Mouse (Mus musculus) heart, embryonic 12.5 days (tissue): Measurements from ENCODE around the gene Cwc27. TPM values are rescaled to one million over a fixed set of nuclear protein-coding genes. Genes with fewer than 3 reads are reported as not detected.
A peak's percentile ranks its signal among the peaks of the same experiment; 100 is the strongest.

Experiments used
- ATAC-seq: fragments of 200-750 bp; cut with Nextera tagmentation; 2 replicates; pipeline ENCODE4 v1.8.0; 2017; ENCODE audit warnings: moderate TSS enrichment, moderate library complexity; ENCODE audit not compliant: insufficient number of reproducible peaks, low FRiP score
- H3K27ac ChIP-seq: fragments of 300-500 bp; sonication (generic); 2 replicates; pipeline ENCODE4 v1.5.1; 2016; ENCODE audit warnings: mild to moderate bottlenecking, moderate library complexity; ENCODE audit not compliant: poor library complexity, severe bottlenecking
- H3K27me3 ChIP-seq: fragments of 300-500 bp; sonication (generic); replicated peaks from 2 replicates; pipeline ENCODE4 v1.6.1; 2016; ENCODE audit warnings: mild to moderate bottlenecking, moderate library complexity
- H3K36me3 ChIP-seq: fragments of 300-500 bp; sonication (generic); 2 replicates; pipeline ENCODE4 v1.6.1; 2016; ENCODE audit warnings: mild to moderate bottlenecking, moderate library complexity
- H3K4me1 ChIP-seq: fragments of 300-500 bp; sonication (generic); replicated peaks from 2 replicates; pipeline ENCODE4 v1.6.1; 2016; ENCODE audit warnings: mild to moderate bottlenecking
- H3K4me2 ChIP-seq: fragments of 300-500 bp; sonication (generic); 2 replicates; pipeline ENCODE4 v1.6.1; 2016; ENCODE audit warnings: mild to moderate bottlenecking, moderate library complexity
- H3K4me3 ChIP-seq: fragments of 300-500 bp; sonication (generic); 2 replicates; pipeline ENCODE4 v1.5.1; 2016; ENCODE audit warnings: mild to moderate bottlenecking
- H3K9ac ChIP-seq: fragments of 300-500 bp; sonication (generic); 2 replicates; pipeline ENCODE4 v1.6.1; 2016; ENCODE audit warnings: mild to moderate bottlenecking, moderate library complexity
- H3K9me3 ChIP-seq: fragments of 300-500 bp; sonication (generic); replicated peaks from 2 replicates; pipeline ENCODE4 v1.6.1; 2016; ENCODE audit warnings: mild to moderate bottlenecking, moderate library complexity
- WGBS: fragments of 180-500 bp; shearing (Covaris S2); methylation state at CpG from one replicate; pipeline ENCODE4 v1.1.7; 2016; 5-methylcytosine and 5-hydroxymethylcytosine counted together
- polyA plus RNA-seq: library from polyadenylated mRNA; unstranded; fragments of >200 nt; fragmentation: Nextera tagmentation; extraction: Ambion mirVana; gene quantifications from 2 replicates; pipeline ENCODE4 v1.2.1, GENCODE M21; 2016

Gene Cwc27
- polyA plus RNA-seq, 1 experiment from 2014 or later = 22.3 TPM

GRCm38 (mm10) chr13:104779104-104779670, 37.8 kb downstream of the Cwc27 start:
- no peak overlapping the region for H3K27ac ChIP-seq
- H3K9ac ChIP-seq = no peak overlapping the region
- H3K27me3 ChIP-seq = no peaks in the 10 kb centered on the region
- peaks cover 4% of the 10 kb centered on the region; the same call in 1 of the 2 replicates for H3K9me3 ChIP-seq
- no peaks in the 10 kb centered on the region for H3K4me1 ChIP-seq
- no peak for ATAC-seq
- H3K36me3 ChIP-seq = peaks cover 18% of the 10 kb centered on the region
- no peak overlapping the region for H3K4me3 ChIP-seq
- 64% methylated on average over 1 of the region's 1 CpGs for WGBS
- H3K4me2 ChIP-seq = no peak overlapping the region

DNA sequence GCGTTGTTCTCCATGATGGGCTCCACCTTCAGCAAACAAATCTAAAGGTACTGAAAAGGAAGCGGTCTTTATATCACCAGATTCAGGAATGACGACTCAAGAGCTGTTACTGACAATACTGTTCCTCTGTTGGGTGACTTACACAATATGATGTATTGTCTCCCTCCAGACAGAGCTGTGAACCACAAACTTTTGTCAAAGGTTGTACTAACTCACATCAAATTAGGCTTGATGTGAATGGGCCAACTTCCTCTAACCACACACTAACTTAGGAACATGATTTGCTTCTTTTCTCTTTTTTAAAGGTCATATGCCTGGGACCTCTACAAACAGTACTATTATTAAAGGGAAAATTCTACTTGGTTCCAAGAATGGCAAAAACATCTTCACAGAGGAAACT, 53.7 kb downstream of the Cwc27 start:
- H3K27ac ChIP-seq = no peak overlapping the region
- no peak overlapping the region for H3K9ac ChIP-seq
- no peaks in the 10 kb centered on the region for H3K9me3 ChIP-seq
- ATAC-seq = no peak
- no peak overlapping the region for H3K4me2 ChIP-seq
- H3K4me3 ChIP-seq = no peak overlapping the region
- H3K4me1 ChIP-seq = 0 out of 2 replicates have a peak, but pooled peaks cover 4% of the 10 kb centered on the region
- WGBS = 79% methylated on average over 3 of the region's 3 CpGs
- no peaks in the 10 kb centered on the region for H3K36me3 ChIP-seq
- H3K27me3 ChIP-seq = no peaks in the 10 kb centered on the region

- H3K9me3 ChIP-seq = no peaks in the 10 kb centered on the region
- no peaks in the 10 kb centered on the region for H3K36me3 ChIP-seq
- 0 out of 2 replicates have a peak, but pooled peaks cover 4% of the 10 kb centered on the region for H3K4me1 ChIP-seq
- 91% methylated on average over 4 of the region's 4 CpGs for WGBS
- H3K9ac ChIP-seq = no peak overlapping the region
- ATAC-seq = no peak
- H3K4me3 ChIP-seq = no peak overlapping the region
- no peaks in the 10 kb centered on the region for H3K27me3 ChIP-seq
- H3K27ac ChIP-seq = no peak overlapping the region
- no peak overlapping the region for H3K4me2 ChIP-seq
Observed at GRCm38 (mm10) chr13:104762401-104762800, 54.5 kb downstream of the Cwc27 start.

DNA sequence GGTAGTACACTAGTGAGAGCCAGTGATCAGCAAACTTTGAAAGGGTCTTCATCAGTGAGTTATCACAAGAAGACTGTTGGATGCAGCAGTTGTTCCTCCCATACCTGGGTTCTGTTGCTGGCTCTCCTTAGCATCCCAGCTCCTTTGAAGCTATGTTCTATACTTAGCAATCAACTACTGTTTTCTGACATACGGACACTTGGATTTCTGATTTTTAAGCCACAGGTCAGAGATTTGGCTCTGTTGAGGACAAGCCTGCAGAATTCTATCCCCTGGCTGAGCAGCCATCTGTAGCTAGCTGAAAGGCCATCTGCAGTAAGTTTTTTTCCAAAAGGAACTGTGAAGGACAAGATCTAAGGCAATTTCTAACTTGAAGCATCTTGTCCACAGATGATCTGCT, 57.6 kb downstream of the Cwc27 start:
- Histone ChIP-seq H3K36me3 (no peaks in the 10 kb centered on the region), H3K9ac (no peak overlapping the region), H3K4me2 (no peak overlapping the region), H3K27me3 (no peaks in the 10 kb centered on the region), H3K4me1 (no peaks in the 10 kb centered on the region), H3K4me3 (no peak overlapping the region), H3K27ac (no peak overlapping the region), H3K9me3 (no peaks in the 10 kb centered on the region)
- 73% methylated on average over 1 of the region's 1 CpGs for WGBS
- no peak for ATAC-seq

DNA sequence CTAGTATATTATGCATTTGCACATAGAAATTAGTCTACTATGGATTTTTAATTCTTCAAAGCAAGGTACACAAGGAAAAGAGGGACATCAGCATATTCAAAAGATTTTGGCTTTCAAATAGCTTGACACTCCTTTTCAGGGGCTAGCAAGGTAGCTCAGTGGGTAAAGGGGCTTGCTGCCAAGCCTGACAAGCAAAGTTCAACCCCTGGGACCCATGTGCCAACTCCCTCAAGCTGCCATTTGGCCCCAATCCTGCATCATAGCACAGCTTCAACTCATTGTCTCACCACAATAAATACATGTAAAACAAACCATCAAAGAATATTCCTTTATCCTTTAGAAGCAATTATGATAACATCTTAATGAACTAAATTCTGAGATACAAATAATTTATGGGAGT, 69.9 kb downstream of the Cwc27 start:
- H3K27ac ChIP-seq = no peak overlapping the region
- no peak overlapping the region for H3K9ac ChIP-seq
- no peaks in the 10 kb centered on the region for H3K36me3 ChIP-seq
- no peak overlapping the region for H3K4me3 ChIP-seq
- no peak overlapping the region for H3K4me2 ChIP-seq
- H3K9me3 ChIP-seq = no peaks in the 10 kb centered on the region
- peaks cover 2% of the 10 kb centered on the region; the same call in 1 of the 2 replicates for H3K4me1 ChIP-seq
- H3K27me3 ChIP-seq = no peaks in the 10 kb centered on the region
- ATAC-seq = no peak

- H3K4me1 ChIP-seq = 0 out of 2 replicates have a peak, but pooled peaks cover 2% of the 10 kb centered on the region
- no peak overlapping the region for H3K4me2 ChIP-seq
- H3K27me3 ChIP-seq = no peaks in the 10 kb centered on the region
- no peak overlapping the region for H3K4me3 ChIP-seq
- ATAC-seq = no peak
- H3K27ac ChIP-seq = no peak overlapping the region
- H3K9ac ChIP-seq = no peak overlapping the region
- no peaks in the 10 kb centered on the region for H3K9me3 ChIP-seq
- H3K36me3 ChIP-seq = no peaks in the 10 kb centered on the region
- 91% methylated on average over 4 of the region's 4 CpGs for WGBS
Observed at GRCm38 (mm10) chr13:104742866-104743265, 74.1 kb downstream of the Cwc27 start.

GRCm38 (mm10) chr13:104729261-104730046, 87.5 kb downstream of the Cwc27 start:
- WGBS = 44% methylated on average over 3 of the region's 3 CpGs
- H3K4me2 ChIP-seq = no peak overlapping the region
- ATAC-seq = no peak

GRCm38 (mm10) chr13:104727681-104728080, 89.3 kb downstream of the Cwc27 start:
- ATAC-seq = no peak
- 67% methylated on average over 2 of the region's 2 CpGs for WGBS

More at GRCm38 (mm10) chr13:104729261-104730046, 87.5 kb downstream of the Cwc27 start:
- no peak overlapping the region for H3K9ac ChIP-seq
- no peak overlapping the region for H3K4me3 ChIP-seq
- H3K9me3 ChIP-seq = no peaks in the 10 kb centered on the region
- peaks cover 11% of the 10 kb centered on the region for H3K36me3 ChIP-seq
- no peaks in the 10 kb centered on the region; the same call in 1 of the 2 replicates for H3K4me1 ChIP-seq
- no peaks in the 10 kb centered on the region for H3K27me3 ChIP-seq
- H3K27ac ChIP-seq = no peak overlapping the region

DNA sequence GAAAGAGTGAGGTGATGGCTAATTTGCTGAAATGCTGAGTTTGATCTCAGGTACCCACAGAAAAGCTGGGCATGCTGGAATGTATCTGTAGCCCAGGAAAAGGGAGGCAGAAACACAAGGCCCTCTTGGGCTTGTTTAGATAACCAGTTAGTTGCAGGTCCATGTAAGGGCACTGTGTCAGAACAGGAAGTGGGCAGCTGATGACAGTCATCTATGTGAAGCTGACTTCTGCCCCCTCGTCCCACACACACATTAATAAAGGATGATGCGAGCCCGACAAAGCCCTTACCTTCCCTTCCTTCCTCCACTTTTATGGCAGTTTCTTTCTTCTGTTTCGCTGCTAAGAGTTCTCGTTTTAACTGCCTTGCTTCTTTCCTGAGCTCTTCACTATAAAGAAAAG, 96.8 kb downstream of the Cwc27 start:
- H3K9me3 ChIP-seq = no peaks in the 10 kb centered on the region
- H3K4me3 ChIP-seq = no peak overlapping the region
- no peak overlapping the region for H3K9ac ChIP-seq
- no peaks in the 10 kb centered on the region for H3K27me3 ChIP-seq
- no peak for ATAC-seq
- peak overlapping the region; percentile 21; the same call in 1 of the 2 replicates for H3K27ac ChIP-seq
- H3K4me1 ChIP-seq = 0 out of 2 replicates have a peak, but pooled peaks cover 4% of the 10 kb centered on the region
- 55% methylated on average over 5 of the region's 5 CpGs for WGBS
- no peak overlapping the region for H3K4me2 ChIP-seq
- peaks cover 3% of the 10 kb centered on the region; the same call in 1 of the 2 replicates for H3K36me3 ChIP-seq

More at GRCm38 (mm10) chr13:104727681-104728080, 89.3 kb downstream of the Cwc27 start:
- Histone ChIP-seq H3K9me3 (no peaks in the 10 kb centered on the region), H3K4me3 (no peak overlapping the region), H3K36me3 (peaks cover 11% of the 10 kb centered on the region), H3K27ac (no peak overlapping the region), H3K4me2 (no peak overlapping the region), H3K27me3 (no peaks in the 10 kb centered on the region), H3K4me1 (no peaks in the 10 kb centered on the region; the same call in 1 of the 2 replicates), H3K9ac (no peak overlapping the region)

GRCm38 (mm10) chr13:104694612-104695355, 122.2 kb downstream of the Cwc27 start:
- no peaks in the 10 kb centered on the region for H3K36me3 ChIP-seq
- no peaks in the 10 kb centered on the region for H3K27me3 ChIP-seq
- no peak overlapping the region for H3K4me3 ChIP-seq
- H3K9ac ChIP-seq = no peak overlapping the region
- 33% methylated on average over 6 of the region's 6 CpGs for WGBS
- peak overlapping the region; percentile 91 for H3K27ac ChIP-seq
- H3K9me3 ChIP-seq = no peaks in the 10 kb centered on the region
- H3K4me2 ChIP-seq = peak overlapping the region; percentile 23; the same call in 1 of the 2 replicates
- ATAC-seq = peak; percentile 90
- peaks cover 26% of the 10 kb centered on the region for H3K4me1 ChIP-seq

DNA sequence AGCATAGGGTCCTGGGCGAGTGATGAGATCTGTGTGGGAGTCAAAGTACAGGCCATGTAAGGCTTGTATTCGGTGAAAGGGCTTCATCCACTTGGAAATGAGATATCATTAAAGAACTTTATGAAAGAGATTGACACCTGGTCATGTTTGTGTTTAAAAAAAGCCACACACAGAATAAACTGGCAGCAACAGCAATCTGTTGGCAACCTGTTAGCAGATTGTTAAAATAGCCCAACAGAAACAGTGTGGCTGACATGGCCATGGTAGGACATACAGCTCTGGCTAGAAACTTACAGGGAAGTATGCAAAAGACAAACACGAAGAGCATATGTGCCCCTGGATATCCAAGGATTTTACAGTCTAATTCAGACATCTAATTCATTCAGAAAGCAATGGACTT, 124.2 kb downstream of the Cwc27 start:
- H3K4me2 ChIP-seq = no peak overlapping the region
- H3K9me3 ChIP-seq = no peaks in the 10 kb centered on the region
- no peaks in the 10 kb centered on the region for H3K27me3 ChIP-seq
- peak overlapping the region; percentile 70 for H3K27ac ChIP-seq
- no peak overlapping the region for H3K9ac ChIP-seq
- no peaks in the 10 kb centered on the region for H3K36me3 ChIP-seq
- H3K4me3 ChIP-seq = no peak overlapping the region
- H3K4me1 ChIP-seq = peaks cover 26% of the 10 kb centered on the region
- WGBS = 64% methylated on average over 3 of the region's 3 CpGs
- ATAC-seq = no peak
